Mouse (Mus musculus) c-Kit-positive CD71-negative TER-119-negative erythroid progenitor cells, embryonic 14.5 days (primary cell): ENCODE data around the gene Ppp1r14a.
A peak's percentile ranks its signal among the peaks of the same experiment; 100 is the strongest.

Experiments used
- DNase-seq: peaks from one replicate; pipeline ENCODE4 v3.0.0-alpha.2; 2013; ENCODE audit warnings: low read depth

The Ppp1r14a gene

DNA sequence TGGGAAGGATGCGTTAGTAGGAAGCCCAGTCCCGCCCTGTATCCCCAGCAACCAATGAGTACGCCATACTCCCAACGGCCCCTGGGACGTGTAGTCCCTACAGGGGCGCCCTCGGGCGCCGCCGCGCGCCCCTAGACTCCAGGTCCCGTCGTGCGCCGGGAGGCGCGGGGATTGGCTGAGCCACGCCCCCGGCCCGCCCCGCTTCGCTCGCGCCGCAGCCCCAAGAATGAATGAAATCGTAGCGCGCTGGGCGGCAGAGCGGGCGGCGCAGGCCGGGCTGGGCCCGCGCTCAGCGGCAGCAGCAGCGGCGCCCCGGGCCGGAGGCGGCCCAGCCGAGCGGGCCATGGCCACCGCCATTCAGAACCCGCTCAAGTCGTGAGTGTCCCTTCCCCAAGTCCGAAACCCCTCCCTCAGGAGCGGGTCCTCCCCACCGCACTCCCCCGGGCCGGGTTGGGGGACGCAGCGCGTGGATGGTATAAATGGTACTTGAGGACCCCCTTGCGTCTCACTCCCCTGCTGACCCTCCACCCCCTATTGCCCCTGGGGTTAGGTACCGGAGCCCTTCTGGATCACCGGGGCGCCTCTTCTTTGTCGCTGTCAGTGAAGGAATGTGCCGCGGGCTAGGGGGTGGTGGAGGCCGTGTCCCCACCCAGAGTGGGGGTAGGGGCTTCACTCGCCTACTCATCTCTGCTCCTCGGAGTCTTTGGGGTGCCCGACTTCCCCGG lies 14.8 kb downstream of the Ppp1r14a start, which contains the start of gene Dpf1:
Dpf1 (plus strand) TSS at position 214 of the 725 bp plus-strand sequence.
- DNase-seq, result no peak

GRCm38 (mm10) chr7:29304463-29305262 lies 15.6 kb downstream of the Ppp1r14a start:
- DNase-seq, result no peak

GRCm38 (mm10) chr7:29305263-29305988 lies 16.3 kb downstream of the Ppp1r14a start:
- DNase-seq, result no peak

- DNase-seq, result no peak
These were observed 17.0 kb downstream of the Ppp1r14a start for GRCm38 (mm10) chr7:29306108-29306507.

- DNase-seq, result no peak
These were observed 17.5 kb downstream of the Ppp1r14a start for GRCm38 (mm10) chr7:29306619-29307018.

- DNase-seq, result peak; percentile 80
These were observed 18.4 kb downstream of the Ppp1r14a start for GRCm38 (mm10) chr7:29307350-29308104.

- DNase-seq, result no peak
These were observed 20.2 kb downstream of the Ppp1r14a start for GRCm38 (mm10) chr7:29309221-29309721.

- DNase-seq, result no peak
These were observed 20.6 kb downstream of the Ppp1r14a start for GRCm38 (mm10) chr7:29309749-29310148.

GRCm38 (mm10) chr7:29313051-29313450 lies 23.9 kb downstream of the Ppp1r14a start:
- no peak for DNase-seq

DNA sequence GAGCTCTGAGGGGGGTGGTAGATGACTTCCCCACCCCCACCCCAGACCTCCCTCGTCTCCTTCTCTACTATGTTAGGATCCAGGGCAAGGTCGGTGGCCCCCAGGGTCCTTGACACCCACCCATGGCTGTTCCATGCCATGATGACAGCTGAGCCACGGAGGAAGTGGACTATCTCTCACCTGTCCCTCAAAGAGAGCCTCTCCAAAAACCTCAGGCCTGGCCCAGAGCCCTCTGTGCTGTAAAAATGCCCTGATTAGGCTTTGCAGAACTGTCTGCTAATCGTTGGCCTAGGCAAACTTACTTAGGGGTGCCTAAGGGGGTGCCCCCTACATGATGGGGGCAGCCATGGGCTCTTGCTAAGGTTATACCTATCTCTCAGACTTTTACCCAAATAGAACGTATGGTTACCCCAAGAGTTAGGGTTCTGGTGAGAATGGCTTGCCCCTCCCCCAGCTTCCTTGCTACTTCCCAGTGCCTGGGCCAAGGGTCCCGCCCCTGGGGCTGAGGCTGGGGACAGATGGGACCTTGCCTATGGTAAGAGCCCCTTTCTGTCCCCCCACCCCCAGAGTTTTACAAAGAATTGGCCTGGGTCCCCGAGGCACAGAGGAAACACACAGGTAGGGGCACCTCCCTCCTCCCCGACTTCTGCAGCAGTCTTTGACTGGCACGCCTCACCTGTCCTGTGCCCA lies 24.6 kb downstream of the Ppp1r14a start:
- DNase-seq, result no peak

DNA sequence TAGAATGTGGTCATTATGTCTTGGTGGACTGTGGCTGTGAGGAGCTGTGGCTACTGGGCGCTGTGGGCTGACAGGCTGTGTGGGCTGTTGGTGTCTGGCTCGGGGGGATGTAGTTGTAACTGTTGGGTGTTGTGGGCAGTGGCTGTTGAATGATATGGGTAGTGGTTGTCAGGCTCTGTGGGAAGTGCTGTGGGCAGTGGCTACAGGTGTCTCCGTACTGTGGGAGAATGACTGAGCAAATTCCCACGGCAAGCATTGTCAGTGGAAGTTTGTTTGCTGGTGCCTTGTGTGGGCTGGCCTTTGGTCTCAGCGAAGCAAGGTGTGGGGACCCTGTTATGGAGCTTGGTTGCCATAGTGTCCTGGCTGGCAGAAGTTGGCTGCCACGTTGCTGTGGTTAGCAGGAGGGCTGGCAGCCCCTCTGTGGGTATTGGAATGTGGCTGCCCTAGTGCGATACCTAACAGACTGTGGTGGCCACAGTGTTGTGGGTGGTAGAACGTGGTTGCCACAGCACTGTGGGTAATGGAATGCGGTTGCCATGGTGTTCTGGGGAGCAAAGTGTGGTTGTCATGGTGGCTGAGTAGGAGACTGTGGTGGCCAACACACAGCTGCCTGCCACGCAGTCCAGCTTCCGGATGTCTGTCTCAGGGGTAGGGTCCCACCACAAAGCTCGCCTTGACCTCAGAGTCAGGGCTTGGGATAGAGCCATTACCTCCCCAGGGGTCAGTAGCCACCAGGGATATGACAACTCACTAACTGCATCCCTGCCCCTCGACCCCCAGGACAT lies 25.9 kb downstream of the Ppp1r14a start:
- DNase-seq, result no peak

GRCm38 (mm10) chr7:29316137-29316734 lies 27.1 kb downstream of the Ppp1r14a start:
- DNase-seq, result no peak

DNA sequence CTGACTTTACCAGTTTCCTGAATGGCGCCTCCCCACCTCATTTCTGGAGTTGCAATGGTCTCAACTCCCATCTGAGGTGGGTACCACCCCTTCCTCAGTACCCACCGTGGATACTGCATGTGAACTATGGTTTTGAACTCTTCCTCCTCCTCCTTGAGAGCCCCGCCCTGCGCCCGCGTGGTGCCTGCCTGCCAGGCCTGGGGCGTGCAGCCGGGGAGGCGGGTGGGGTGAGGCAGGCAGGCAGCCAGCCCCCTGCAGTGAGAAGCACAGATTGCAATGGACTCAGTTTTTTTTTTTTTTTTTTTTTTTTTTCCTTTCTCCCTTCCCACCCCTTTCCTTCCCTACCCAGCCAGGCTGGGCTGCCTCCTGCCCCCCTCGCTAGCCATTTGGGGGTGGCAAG lies 27.9 kb downstream of the Ppp1r14a start:
- DNase-seq, result no peak

GRCm38 (mm10) chr7:29317558-29317957 lies 28.4 kb downstream of the Ppp1r14a start:
- DNase-seq, result no peak

GRCm38 (mm10) chr7:29318115-29318911 lies 29.2 kb downstream of the Ppp1r14a start:
- DNase-seq, result no peak

GRCm38 (mm10) chr7:29319337-29320307 lies 30.5 kb downstream of the Ppp1r14a start:
- no peak for DNase-seq

- DNase-seq, result no peak
These were observed 38.0 kb downstream of the Ppp1r14a start for GRCm38 (mm10) chr7:29327087-29327486.

DNA sequence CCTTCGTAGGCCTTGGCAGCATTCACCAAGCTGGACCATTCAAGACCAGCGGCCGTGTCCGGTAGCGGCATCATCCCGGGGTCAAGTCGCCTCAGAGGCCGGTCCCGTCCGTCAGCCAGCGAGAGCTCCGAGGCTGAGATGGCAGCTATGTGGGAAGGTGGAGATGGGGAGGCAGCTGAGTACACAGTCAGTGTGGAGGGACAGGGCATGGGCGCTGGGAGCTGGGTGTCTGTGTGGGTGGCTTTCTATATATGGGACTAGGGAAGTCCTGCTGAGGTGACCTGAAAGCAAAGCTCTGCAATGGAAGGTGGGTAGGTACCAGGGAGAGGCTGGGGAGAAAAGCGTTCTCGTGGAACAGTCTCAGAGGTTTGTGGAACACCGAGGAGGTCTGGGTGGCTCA lies 39.9 kb downstream of the Ppp1r14a start:
- DNase-seq, result no peak
